Mouse (Mus musculus) adrenal gland, adult (tissue): ENCODE measurements around the gene Astn1.

Source experiments
- DNase-seq, 2 experiments: peaks; one replicate each; pipeline ENCODE4 v3.0.0; 2022 to 2023; ENCODE audit warnings: low spot score in 1 of 2; ENCODE audit not compliant: inconsistent age in 2 of 2

Astn1 gene

DNA sequence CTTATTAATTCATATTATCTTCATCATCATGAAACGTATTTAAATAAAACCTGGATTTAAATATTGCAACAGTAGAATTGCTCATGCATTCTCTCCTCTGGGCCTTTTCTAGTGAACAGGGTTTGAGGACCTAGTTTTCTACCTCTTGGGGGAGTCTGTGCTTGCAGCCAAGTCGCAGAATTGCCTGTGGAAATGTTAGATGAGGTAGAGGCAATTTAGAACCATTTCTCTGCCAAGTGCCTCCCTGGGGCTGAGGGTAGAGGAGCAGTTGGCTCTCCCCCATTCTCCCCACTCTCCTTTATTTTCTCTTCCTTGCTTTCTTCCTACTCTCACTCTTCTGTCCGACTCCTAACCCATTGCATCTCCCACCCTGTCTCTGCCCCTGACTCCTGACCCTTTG, 49.1 kb downstream of the Astn1 start:
- no peak for DNase-seq

DNA sequence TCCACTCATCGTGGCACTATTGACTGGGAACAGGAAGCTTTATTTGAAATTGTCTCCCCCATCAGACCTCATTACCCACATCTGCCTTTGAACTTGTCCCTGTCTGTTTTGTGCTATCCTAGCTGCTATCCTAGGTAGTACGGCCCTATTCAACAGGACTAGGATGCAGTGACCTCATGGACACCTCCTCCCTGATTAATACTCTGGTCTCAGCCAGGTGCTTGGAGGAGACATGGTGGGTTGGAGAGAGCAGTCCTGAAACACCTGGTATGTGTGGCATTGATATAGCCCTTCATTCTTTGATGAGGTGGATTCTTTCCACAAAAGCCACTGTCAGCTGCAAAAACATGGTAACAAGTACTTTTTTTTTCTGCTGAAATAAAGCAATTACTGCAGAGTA, 52.1 kb downstream of the Astn1 start:
- no peak for DNase-seq

DNA sequence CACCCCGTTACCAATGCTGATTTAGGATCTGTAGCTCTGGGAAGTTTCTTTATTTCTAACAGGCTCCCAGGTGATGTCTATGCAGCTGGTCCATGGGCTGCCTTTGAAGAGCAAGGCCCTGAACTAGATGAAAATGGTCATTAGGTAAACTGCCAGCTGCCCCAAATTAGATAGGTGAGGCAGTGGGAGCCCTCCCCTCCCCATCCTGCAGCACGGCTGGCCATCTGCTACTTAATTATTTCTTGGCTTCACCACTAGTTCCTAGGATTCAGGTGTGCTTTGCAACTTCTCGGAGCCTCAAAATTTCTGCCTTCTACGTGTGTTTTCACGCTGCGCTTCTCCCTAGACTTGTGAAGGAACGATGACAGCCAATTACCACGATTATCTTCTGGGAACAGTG, 59.4 kb downstream of the Astn1 start:
- DNase-seq = no peak

DNA sequence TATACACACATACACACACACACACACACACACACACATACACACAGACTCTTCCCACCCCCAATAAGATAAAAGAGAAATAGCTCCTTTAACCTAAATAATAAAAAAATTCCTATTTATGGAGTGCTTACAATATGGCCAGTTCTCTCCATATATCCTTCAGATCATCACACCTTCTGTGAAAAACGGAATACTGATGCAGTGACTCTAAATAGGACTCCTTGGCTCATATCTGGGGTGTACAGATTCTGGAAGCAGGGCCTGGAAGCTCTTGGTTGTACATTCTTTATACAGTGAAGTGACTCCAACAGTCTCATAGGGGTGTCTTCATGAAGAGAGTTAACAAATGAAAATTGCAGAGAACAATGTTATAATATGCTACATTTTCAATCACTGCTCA, 60.7 kb downstream of the Astn1 start:
- DNase-seq = no peak

DNA sequence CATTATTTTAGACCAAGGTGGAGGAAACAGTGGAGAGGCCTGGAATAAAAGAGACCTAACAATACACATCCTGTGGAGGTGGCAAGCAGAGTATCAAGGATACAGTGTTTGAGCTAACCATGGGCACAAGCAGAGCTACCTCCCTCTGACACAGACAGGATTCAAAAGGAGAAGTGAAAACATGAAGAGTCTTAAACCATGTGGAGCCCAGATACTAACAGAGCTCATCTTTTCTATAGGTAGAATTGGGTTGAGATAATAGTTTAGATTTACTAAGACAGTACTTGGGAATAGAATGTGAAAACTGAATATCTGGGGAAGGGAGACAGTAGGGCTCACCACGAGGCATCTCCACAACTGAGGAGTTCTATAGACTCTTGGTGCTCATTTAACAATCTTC, 84.0 kb downstream of the Astn1 start:
- no peak for DNase-seq

DNA sequence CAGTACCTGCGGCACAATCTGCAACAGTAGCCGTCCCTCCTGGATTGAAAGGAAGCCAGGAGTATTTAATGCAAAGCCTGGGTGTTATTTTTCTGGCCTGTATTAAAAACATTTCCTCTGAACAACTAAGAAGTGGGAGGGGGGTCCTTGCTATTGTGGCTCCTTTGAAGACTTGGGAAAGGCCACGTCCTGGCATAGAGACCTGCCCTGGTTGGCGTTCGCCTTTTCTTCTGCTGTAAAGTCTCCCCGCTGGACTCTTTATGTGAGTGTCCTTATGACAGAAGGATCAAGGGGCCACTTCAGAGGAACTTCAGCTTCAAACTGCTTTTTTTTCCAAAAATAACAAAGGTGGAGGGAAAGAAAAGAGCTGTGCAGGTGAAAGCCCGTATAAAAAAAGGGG, 85.9 kb downstream of the Astn1 start:
- DNase-seq = no peak

DNA sequence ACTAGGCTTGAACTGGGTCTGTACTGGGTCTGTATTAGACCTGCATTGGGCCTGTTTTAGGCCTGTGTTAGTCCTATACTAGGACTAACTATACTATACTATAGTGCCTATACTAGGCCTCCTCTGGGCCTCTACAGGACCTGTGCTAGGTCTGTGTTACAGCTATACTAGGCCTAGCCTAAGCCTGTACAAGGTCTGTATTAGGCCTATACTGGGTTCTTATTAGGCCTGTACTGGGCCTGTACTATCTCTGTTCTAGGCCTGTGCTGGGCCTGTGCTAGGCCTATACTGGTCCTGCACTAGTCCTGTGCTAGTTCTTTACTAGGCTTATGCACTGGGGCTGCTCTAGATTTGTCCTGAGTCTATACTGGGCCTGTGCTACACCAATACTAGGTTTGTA, 90.6 kb downstream of the Astn1 start:
- no peak for DNase-seq

DNA sequence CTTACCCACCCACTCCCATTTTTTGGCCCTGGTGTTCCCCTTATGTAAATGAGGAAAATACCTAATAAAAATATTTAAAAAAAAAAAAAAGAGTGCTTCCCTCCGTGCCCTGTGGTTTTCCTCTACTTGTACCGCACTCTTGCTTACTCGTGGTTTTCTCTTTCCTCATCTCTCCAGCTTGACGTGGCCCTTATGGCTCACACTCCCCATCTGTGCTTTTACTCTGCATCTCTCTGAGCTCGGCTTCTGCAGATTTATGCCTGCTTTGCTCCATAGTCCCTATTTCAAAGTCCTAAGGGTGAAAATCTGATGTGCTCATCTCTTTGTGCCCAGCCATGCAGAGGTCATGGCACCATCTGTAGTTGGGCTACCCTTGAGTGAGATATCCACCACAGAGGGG, 91.5 kb downstream of the Astn1 start:
- DNase-seq = no peak

DNA sequence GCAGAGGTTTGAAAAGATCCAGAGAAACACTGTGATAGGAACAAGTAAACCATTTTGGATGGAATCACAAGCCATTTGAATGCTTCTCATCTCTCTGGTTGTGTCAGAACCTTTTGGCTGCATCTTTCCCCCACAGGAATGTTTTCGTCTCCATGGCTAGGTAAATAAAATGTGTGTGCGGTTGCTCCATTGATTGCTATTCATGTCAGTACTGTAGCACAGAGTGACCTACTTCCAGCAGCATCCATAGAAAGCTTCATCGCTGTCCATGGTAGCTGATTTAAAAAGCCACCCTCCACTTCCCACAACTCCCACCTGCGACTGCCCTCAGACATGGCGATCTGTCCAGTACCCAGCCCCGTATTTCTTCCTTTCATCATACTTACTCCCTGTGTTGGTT, 101.9 kb downstream of the Astn1 start:
- DNase-seq = no peak

DNA sequence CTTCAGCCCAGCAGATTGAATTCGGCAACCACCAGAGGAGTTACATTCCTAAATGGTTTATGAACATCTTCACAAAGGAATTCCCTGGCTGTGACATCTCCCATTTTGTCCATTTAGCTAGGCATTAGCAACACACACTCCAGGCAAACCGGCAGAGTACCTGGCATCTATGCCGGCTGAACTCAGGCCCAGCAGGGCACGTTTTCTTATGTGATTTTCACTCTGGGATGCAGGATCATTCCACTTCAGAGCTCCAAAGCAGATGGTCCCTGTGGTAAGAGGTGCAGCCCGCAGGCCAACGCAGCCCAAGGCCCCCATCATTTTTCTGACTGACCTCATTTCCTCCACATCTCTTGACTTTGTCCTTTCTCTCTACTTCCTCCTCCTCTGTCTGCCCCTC, 103.2 kb downstream of the Astn1 start:
- no peak for DNase-seq

DNA sequence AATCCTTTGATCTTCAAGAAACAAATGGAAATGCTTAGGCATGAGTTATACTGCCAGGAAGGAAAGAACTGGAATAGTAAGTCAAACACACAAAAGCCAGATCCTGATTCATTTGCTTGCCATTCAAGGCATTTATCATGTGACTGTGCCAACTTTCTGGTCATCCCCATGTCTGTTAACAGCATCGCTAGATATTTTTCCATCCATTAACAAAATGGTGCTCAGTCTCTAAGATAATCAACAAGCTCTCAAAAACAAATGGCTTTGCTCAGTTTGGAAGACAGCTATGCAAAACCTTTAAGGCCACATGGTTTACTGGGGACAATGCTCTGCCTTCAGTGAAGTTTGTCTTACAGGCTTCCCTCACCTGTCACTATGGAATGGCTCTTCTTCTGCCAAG, 115.8 kb downstream of the Astn1 start:
- peak; percentile 12 to 80 for DNase-seq

DNA sequence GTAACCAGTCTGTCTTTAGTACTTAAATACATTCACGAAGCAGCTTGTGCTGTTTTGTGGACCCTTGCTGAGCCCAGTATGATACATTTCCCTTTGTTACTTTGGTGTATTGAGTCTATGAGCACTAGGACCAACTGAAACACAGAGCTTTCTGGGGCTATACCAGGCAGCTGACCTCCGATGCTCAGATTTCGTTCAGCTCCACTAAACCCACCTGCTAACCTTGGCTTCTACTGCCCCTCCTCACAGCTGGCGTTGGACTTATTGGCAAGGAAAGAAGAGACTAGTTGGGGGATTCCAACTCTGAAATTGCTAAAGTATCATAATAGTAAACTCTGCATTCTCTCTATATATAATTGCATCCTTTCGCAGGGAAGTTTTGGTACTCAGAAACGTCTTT, 118.2 kb downstream of the Astn1 start:
- no peak for DNase-seq

DNA sequence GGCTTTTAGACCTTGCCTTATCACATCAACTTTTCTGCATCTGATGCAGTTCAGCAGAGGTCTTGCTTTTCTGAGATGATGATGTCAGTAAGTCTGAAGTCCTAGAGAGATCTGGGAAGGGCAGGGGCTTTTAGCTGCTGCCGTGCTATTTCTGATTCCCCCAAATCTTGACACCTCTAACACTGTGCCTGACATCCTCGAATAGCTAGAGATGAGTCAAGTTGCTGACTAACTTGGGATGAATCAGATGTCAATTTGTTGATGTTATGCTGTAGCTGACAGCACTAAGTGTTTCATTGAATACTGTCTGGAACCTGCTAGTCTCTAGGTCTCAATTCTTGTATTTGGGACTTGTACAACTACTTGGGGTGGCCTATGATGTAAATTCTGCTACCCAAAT, 121.7 kb downstream of the Astn1 start:
- DNase-seq = no peak

DNA sequence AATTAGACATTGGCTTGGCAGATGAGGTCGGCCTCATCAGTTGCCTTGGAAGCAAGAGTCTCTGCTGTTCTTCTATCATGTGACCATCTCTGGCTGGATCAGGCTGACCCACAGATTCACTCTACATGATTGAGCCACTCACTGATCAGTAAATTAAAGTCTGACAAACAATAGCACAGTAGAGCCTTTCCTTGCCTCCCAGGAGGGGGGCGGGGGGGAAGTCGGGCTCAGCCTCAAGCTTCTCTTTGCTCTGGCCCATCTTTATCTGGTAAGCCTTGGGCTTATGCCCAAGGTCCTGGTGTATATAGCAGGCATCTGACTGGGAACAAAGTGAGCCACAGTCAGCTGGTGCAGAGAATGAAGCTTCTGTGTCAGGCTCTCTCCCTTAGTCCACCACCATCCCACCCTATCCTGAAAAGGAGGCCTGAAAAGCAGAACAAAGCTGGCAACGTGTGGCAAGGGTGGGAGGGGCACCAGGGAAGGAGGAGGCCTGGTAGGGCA, 127.5 kb downstream of the Astn1 start:
- DNase-seq = peak; percentile 34 to 68

DNA sequence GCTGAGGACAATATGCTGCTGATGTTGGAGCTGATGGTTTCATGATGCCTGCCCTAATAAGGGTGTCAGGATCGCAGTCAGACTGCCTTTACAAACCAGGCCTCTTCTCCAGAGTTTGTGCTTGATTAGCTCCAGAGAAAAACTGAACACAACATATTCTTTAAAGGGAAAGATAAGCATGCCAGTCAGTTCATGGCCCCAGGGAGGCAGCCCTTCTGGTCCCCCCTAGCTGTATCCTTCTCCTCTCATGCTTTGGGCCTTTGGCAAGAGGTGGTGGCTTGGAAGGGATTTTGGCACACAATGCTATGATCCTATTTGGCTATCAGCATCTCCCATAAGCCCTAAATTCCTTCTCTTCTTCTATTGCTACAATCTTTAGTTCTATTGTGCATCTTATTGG, 128.1 kb downstream of the Astn1 start:
- no peak for DNase-seq

DNA sequence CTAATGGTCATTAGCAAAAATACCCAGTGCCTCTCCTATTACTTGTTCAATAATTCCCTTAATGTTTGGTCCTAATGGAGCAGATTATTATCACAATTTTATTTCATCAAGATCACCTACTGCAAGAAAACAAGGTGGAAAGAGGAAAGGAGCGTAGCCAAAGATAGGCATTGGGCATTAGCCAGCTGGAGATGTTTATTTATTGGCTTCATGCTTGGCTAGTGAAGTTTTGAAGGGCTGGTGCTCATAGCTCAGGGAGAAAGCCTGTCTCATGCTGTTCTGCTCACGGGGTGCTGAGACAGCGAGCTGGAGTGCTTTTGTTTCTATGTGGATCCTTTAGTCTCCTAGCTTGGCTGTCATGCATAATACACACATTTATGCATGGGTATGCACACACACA, 131.2 kb downstream of the Astn1 start:
- DNase-seq = no peak

DNA sequence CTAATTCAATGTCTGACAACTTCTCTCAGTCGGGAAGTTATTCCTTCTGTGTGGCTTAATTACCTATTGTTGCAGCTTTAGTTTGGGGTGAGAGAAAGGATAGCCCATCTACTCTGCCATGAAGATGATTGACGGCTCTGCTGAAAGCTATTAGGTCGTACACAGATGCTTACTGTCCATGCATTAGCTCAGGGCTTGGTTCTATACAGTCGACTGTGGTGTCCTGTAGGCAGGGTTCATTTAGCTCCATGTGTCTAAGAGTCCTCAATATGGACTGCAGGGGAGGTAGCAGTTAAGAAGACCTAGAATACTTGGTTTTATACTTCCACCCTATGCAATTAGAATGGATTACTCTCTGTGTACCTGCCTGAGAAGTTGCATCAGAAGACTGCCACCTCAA, 138.1 kb downstream of the Astn1 start:
- peak in 1 of 2 experiments; percentile 9 for DNase-seq

DNA sequence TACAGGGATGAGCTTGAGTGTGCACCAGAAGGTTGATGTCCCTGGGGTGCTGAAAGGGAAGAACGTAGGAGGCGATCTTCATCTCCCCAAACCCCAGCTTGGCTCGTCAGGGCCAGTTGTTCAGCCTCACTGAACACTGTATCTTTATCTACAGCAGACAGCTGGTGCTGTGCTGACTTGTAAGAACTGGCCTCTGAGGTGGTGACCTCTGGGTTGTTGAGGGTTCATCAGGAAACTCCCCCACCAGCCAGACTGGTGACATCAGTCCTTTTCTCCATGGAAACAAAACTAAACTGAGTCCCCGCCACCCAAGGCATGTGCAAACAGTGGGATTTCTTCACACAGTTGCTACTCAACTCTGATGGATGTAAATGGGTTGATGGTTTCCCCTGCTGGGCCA, 138.9 kb downstream of the Astn1 start:
- no peak for DNase-seq

DNA sequence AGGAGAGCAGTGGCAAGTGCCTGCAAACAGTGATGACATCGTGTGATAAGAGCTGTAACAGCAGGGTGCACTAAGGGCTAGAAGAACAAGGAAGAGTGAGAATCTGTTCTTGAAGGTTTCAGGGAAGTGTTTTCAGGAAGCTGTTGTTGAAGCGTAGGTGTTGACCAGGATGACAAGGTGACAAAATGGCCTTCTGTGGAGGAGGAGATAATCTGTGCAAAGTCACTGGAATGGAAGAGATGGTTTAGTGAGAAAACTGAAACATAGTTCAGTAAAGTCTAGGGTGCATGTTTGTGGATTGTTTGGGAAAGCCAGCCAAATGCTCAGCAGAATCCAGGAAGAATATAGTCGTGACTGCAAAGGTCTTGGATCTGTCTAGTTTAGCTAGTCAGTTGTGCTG, 145.5 kb downstream of the Astn1 start:
- no peak for DNase-seq

DNA sequence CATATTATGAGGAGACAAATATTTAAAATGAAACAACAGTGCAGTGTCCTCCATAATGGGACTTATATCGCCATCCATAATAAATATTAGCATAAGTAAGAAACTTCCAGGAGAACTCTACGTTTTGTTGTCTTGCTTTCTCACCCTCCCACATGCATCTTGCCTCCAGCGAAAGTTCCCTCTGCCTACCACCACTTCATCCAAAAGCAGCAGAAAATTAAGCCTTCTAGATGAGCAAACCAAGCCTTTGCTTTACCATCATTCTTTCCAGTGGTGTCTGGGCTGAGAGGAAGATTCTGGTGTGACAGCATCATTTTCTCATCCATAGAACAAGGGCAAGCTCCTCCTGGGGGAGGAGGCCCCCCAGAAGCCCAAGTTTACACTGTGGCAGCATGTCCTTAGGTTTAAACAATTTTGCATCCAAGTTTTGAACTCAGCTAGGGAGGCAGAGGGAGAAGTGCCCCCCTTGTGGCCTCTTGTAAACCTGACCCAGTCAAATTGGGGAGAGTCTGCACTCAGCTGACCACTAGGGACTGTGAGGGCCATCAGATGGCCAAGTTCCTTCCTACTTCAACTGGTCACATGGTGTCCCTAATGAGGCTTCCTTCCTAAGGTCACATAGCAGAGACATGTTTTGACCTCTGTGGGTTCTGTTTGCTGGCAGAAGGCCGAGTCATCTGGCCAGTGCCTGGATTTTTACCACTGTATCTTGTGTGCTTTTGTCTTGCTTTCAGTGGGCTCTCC, 147.2 kb downstream of the Astn1 start:
- DNase-seq = peak in 1 of 2 experiments; percentile 37

DNA sequence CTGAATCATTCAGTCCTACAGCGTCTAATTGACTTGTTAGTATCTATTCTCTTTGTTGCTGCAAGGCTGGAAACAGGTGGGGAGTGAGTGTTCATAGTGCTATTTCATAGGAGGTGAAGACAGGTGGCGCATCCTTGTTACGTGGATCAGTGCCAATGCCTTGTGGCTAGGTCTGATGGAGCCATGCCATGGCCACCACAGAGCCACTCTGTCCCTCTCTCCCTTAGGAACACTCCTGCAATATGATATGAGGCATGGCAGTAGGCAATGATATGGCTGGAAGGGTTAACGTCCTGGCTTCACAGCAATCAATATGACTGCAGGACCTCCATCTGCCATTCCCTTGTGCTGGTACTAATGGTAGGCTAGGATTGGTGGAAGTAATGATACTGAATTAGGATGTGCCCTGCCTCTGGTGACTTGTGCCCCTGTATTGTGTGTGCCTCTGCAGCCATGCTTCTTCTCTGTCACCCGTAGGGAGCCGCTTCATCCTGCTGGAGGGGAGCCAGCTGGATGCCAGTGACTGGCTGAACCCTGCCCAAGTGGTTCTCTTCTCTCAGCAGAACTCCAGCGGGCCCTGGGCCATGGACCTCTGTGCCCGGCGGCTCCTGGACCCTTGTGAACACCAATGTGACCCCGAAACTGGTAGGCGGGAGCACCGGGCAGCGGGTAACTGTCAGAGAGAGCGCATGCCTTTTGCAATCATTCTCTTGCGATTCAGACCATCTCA, 148.6 kb downstream of the Astn1 start:
- DNase-seq = no peak

DNA sequence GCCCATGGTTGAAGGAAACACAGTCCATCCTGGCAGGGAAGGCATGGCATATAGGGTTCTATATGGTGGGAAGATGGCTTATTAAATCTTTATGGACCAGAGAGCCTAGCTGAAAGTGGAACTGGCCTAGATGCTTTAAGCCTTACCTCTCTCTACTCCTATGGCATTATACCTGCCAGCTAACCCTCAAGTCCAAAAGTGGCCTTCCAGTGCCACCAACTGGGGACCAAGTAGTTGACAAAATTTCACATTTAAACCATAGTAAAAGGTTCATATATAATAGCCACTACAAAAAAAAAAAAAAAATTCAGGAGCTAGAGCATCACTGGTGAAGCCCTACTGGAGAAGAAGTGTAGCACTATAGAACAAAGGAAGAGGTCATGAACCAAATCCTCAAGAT, 150.0 kb downstream of the Astn1 start:
- DNase-seq = no peak

DNA sequence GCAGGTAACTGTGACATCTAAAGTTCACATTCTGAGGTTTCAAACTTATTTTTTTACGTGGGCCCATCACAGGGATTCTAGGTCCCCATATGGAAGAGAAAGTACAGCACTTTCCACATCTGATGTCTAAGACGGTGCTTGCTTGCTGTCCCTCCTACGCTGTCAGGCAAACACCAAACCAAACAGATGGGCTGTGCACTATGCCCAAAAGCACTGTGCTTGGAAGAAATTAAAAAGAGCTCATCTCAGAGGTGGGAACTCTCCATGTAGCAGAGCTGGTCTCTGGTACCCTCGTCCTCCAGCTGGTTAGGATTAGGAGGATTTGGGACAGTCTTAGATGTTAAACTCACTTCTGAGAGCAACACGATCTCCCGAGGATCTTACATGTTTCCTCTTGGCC, 150.6 kb downstream of the Astn1 start:
- DNase-seq = no peak
